Mouse (Mus musculus): ENCODE data around the gene Prss35.

DNA sequence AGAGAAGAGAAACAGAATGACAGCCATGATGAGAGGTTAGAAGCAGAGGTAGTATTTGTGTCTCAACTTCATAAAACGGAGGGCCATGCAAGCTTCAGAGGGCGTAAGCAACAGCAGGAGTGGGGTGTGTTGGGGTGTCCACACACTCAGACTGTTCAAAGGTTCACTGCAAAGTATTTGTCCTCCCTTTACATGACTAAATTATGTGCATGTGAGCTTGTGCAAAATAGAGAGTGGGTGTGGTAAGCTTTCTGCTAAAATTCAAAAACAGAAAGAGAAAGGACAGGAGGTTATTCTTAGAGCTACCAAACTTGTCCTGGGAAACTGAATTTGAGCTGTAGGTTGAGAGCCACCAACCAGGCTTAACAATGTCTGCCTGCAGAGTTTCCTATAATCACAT, 39.4 kb downstream of the Prss35 start:
- TF ChIP-seq GATA1 (IDR thresholded peaks at IDR 0.05; ENCODE audit: low read length) (no peak), TAL1 (IDR thresholded peaks at IDR 0.05; ENCODE audit: low read length) (no peak)

Measured in erythroblast, embryonic 14.5 days (primary cell).